Mouse (Mus musculus) heart, adult 2 months (tissue): ENCODE results near the gene Znrf3. TPM values are rescaled to one million over a fixed set of nuclear protein-coding genes. Genes with fewer than 3 reads are reported as not detected.

Experiments used
- DNase-seq, 2 experiments: peaks; one replicate each; pipeline ENCODE4 v3.0.0; 2021
- H3K27ac ChIP-seq: fragments of 200-600 bp; 2 replicates; pipeline ENCODE4 v1.8.1; 2022
- H3K27me3 ChIP-seq: fragments of 200-500 bp; 2 replicates; pipeline ENCODE4 v1.6.1; 2012; ENCODE audit warnings: mild to moderate bottlenecking, low read length, inconsistent platforms, mixed read lengths; ENCODE audit not compliant: control insufficient read depth, insufficient read depth
- H3K36me3 ChIP-seq: fragments of 200-500 bp; 2 replicates; pipeline ENCODE4 v1.6.1; 2012; ENCODE audit warnings: low read length, inconsistent platforms; ENCODE audit not compliant: control insufficient read depth, insufficient read depth
- H3K4me1 ChIP-seq: fragments of 200-500 bp; 2 replicates; pipeline ENCODE4 v1.6.1; 2011; ENCODE audit warnings: low read length; ENCODE audit not compliant: control insufficient read depth, insufficient read depth
- H3K4me3 ChIP-seq: fragments of 200-600 bp; 2 replicates; pipeline ENCODE4 v1.8.1; 2022
- H3K79me2 ChIP-seq: fragments of 200-500 bp; replicated peaks from 2 replicates; pipeline ENCODE4 v1.6.1; 2012; ENCODE audit warnings: mild to moderate bottlenecking, inconsistent platforms, low read length, moderate library complexity, mixed read lengths; ENCODE audit not compliant: control insufficient read depth, insufficient read depth
- H3K9ac ChIP-seq: fragments of 200-500 bp; 2 replicates; pipeline ENCODE4 v1.6.1; 2012; ENCODE audit warnings: low read depth, mild to moderate bottlenecking, control low read depth, inconsistent platforms, low read length, mixed read lengths
- CTCF ChIP-seq: fragments of 200-600 bp; IDR thresholded peaks from 2 replicates; pipeline ENCODE4 v1.8.1; 2022; ENCODE audit warnings: antibody characterized with exemption, mild to moderate bottlenecking, moderate library complexity
- EP300 ChIP-seq: fragments of 200-500 bp; IDR thresholded peaks from 2 replicates; pipeline ENCODE4 v1.6.1; 2011; ENCODE audit warnings: low read depth, low read length, control low read depth; ENCODE audit not compliant: insufficient read depth
- POLR2A ChIP-seq: fragments of 200-500 bp; IDR thresholded peaks from 2 replicates; pipeline ENCODE4 v1.6.1; 2011; ENCODE audit warnings: mild to moderate bottlenecking, low read depth, low read length, control low read depth; ENCODE audit not compliant: insufficient read depth
- WGBS: fragments of 180-500 bp; shearing (Covaris S2); methylation state at CpG from one replicate; pipeline ENCODE4 v1.1.7; 2018; 5-methylcytosine and 5-hydroxymethylcytosine counted together
- intact Hi-C: fragments of 180-260 bp; cut with DNase I; formaldehyde crosslinking; loops from one replicate; pipeline ENCODE4 v1.15.1; 2025
- polyA plus RNA-seq: library from polyadenylated mRNA; depleted of rRNA; stranded (reverse); fragments of >200 nt; gene quantifications from 2 replicates; pipeline ENCODE4 v1.2.3, GENCODE M21; 2012
- total RNA-seq, 2 experiments: library from RNA; stranded (reverse); gene quantifications; 2 replicates each; pipeline ENCODE4 v1.2.3; 2021

Gene Znrf3
- total and polyA plus RNA-seq, 3 experiments, result 2.9 to 7.3 (median 7.3) TPM

DNA sequence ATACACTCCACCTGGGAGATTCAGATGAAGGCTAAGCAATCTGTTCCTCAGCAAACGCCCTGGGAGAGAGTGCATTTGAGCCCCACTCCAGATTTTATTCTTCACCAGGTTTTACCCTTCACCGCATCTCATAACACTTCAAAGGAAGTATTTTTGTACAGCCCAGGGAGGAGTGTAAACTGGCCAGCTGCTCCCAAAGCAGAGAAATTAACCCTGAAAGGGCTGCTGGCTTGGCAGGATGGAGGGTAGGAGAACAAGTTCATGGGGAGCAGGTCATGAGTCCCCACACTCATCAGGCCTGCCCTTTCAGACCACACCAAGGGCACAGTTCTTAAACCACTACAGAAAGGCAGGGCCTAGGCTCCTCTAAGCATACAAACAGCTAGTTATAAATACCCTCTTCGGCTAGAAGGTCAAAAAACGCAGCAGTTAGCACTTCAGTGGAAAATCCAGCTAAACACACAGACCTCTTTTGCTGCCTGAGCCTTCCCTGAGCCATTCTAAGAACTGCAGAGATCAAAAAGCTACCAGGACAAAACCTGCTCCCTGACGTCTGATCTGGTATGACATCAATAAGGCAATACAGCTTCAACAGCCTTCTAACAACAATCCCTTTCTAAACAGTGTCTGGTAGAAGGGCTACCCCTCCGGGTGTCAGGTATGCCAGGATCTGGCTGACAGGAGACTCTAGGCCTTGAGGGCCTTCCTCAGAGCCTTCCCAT lies 28.9 kb downstream of the Znrf3 start:
- Histone ChIP-seq H3K4me3 (no peak overlapping the region), H3K27ac (peak overlapping the region; percentile 60), H3K4me1 (peaks cover 9% of the 10 kb centered on the region), H3K79me2 (peaks cover 3% of the 10 kb centered on the region; the same call in 1 of the 2 replicates), H3K27me3 (no peaks in the 10 kb centered on the region), H3K9ac (no peak overlapping the region), H3K36me3 (peaks cover 4% of the 10 kb centered on the region)
- 27% methylated on average over 6 of the region's 6 CpGs for WGBS
- intact Hi-C loops, result no loop called here
- DNase-seq, result peak in 1 of 2 experiments; percentile 24
- no peak for TF ChIP-seq CTCF
- no peak for TF ChIP-seq POLR2A
- TF ChIP-seq EP300, result no peak

DNA sequence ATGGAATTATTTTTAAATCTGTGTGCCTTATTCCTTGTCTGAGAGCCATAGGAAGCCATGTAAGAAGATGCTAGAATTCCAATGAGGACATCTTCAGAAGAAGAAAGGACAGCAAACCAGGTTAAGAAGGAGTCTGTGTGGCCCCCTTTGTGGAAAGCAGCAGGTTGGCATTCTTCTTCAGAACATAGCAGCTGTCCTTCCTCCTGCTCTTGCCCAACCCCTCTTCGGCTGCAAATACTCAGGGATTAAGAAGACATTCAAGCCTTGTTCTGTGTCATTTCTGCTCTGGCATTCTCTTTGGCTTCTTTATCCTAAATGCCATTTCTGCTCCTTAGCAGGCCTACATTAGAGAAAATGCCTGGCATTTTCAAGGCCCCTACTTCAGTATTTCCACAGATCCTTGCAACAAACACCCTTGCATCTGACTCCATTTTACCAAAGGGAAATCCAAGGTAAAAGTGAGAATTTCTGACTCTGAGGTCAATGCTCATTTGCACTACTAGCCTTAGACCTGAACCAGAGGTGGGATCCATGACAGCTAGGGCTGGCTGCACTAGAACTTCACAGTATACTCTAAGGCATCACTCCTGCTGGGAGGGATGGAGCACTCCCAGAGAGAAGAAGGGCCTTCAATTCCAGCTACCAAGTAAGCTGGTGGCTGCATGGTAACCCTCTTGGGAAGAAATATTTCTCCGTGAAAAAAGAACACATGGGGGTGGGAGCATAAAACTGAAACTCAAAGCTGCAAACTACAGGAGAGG lies 29.6 kb downstream of the Znrf3 start:
- H3K36me3 ChIP-seq, result peaks cover 4% of the 10 kb centered on the region
- H3K27me3 ChIP-seq, result no peaks in the 10 kb centered on the region
- intact Hi-C loops, result no loop called here
- peaks cover 3% of the 10 kb centered on the region; the same call in 1 of the 2 replicates for H3K79me2 ChIP-seq
- H3K4me3 ChIP-seq, result no peak overlapping the region
- peak overlapping the region; percentile 60 for H3K27ac ChIP-seq
- H3K9ac ChIP-seq, result no peak overlapping the region
- H3K4me1 ChIP-seq, result peaks cover 9% of the 10 kb centered on the region
- WGBS, result 43% methylated on average over 2 of the region's 2 CpGs
- TF ChIP-seq EP300 (no peak), CTCF (no peak), POLR2A (no peak)
- no peak for DNase-seq

DNA sequence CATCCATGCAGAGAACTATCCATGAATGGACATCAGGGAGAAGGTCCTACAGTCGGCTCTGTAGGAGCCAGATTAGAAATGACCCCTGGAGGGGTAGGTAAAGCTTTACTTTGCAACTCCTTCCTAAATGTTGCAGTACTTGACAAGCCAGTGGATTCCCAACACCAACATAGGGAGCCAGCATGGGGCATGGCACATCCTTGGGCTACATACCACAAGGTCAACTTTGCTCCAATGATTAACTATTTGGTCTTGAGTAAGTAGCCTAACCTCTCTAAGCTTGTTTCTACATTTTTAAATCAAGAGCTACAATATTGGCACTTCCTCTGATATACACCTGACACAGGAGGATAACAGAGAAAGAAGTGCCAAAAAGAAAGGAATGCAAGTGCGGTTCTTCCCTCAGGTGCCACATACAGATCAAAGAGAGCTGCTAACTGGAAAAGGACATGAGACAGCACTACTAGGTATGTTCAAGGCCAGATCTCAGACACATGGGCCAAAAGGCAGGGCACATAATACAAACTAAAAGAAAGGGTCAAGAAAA lies 31.9 kb downstream of the Znrf3 start:
- Histone ChIP-seq H3K27me3 (no peaks in the 10 kb centered on the region), H3K9ac (no peak overlapping the region), H3K79me2 (no peaks in the 10 kb centered on the region; the same call in 1 of the 2 replicates), H3K4me1 (peaks cover 9% of the 10 kb centered on the region), H3K4me3 (no peak overlapping the region), H3K27ac (no peak overlapping the region), H3K36me3 (peaks cover 4% of the 10 kb centered on the region)
- 58% methylated on average over 2 of the region's 2 CpGs for WGBS
- no peak for DNase-seq
- TF ChIP-seq POLR2A, result no peak
- TF ChIP-seq CTCF, result no peak
- no peak for TF ChIP-seq EP300
- intact Hi-C loops, result no loop called here

DNA sequence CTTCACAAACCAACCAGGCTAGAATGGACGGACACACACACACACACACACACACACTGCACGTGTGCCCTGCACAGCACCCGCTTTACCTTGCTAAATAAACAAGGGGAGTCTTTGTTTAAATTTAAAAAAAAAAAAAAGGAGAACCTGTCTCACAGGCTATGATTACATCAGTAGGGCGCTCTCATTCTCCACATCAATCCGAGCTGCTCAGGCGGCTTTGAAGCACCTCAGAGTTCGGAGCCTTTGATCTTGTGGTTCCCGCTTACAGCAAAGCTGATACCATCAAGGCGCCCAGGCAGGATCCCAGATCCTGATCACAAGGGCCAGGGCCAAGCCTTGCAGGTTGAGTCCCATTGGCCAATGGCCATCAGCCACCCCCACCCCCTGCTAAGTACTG lies 33.1 kb downstream of the Znrf3 start:
- TF ChIP-seq EP300, result no peak
- TF ChIP-seq CTCF, result no peak
- no peak for TF ChIP-seq POLR2A
- Histone ChIP-seq H3K36me3 (peaks cover 4% of the 10 kb centered on the region), H3K79me2 (no peaks in the 10 kb centered on the region; the same call in 1 of the 2 replicates), H3K27ac (no peak overlapping the region), H3K9ac (no peak overlapping the region), H3K4me3 (no peak overlapping the region), H3K27me3 (no peaks in the 10 kb centered on the region), H3K4me1 (peaks cover 8% of the 10 kb centered on the region)
- WGBS, result 76% methylated on average over 9 of the region's 9 CpGs
- intact Hi-C loops, result no loop called here
- no peak for DNase-seq

DNA sequence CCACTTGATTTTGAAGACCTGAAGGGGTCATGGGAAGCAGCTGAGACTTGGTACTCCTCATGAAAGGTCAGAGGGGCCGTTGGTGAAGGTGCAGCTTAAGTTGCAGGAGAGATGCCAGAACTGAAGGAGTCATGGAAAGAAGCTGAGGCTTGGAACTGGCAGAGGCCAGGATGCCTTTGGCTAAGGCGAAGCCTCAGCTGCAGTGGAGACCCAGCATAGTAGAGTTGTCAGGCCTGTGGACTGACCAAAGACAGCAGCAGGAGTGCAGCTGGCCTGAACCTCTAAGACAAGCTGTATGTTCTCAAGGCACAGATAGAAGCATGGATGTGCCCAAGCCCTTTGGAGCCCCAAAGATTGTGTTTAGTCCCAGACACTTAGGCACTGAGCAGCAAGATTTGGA lies 40.5 kb downstream of the Znrf3 start:
- Histone ChIP-seq H3K4me3 (no peak overlapping the region), H3K27me3 (no peaks in the 10 kb centered on the region), H3K36me3 (no peaks in the 10 kb centered on the region), H3K79me2 (no peaks in the 10 kb centered on the region; the same call in none of the 2 replicates), H3K4me1 (peaks cover 2% of the 10 kb centered on the region; the same call in 1 of the 2 replicates), H3K27ac (no peak overlapping the region), H3K9ac (no peak overlapping the region)
- WGBS, result 50% methylated on average over 2 of the region's 2 CpGs
- no peak for TF ChIP-seq POLR2A
- no peak for TF ChIP-seq CTCF
- no peak for TF ChIP-seq EP300
- intact Hi-C loops, result no loop called here
- peak in 1 of 2 experiments; percentile 27 for DNase-seq
